Mouse (Mus musculus): ENCODE measurements at regions not wholly inside any gene's neighbourhood (a gene's known extent, or its start where the extent isn't known, plus 50 kb on each side); places are given as distances from the start of the nearest gene placed in this dataset.
A peak's percentile ranks its signal among the peaks of the same experiment; 100 is the strongest.

GRCm38 (mm10) chr8:34688396-34689048 is 577.0 kb upstream of the Gm10131 start:
- no peaks in the 10 kb centered on the region for H3K4me1 ChIP-seq (replicated peaks; ENCODE audit: control insufficient read depth, insufficient read depth)
- WGBS: 66% methylated on average over 20 of the region's 20 CpGs
- H3K9me3 ChIP-seq (ENCODE audit: control insufficient read depth, low read length): no peaks in the 10 kb centered on the region
- no peak overlapping the region for H3K4me3 ChIP-seq (ENCODE audit: low read depth, low read length)
- no peaks in the 10 kb centered on the region for H3K36me3 ChIP-seq (ENCODE audit: control insufficient read depth, insufficient read depth, low read length)
- no peaks in the 10 kb centered on the region for H3K27me3 ChIP-seq (ENCODE audit: control insufficient read depth, insufficient read depth, low read length)
- H3K4me2 ChIP-seq (replicated peaks; ENCODE audit: low read depth): no peak overlapping the region
- H3K9ac ChIP-seq (ENCODE audit: low read length): no peak overlapping the region
- no peak overlapping the region for H3K27ac ChIP-seq (replicated peaks)
- ATAC-seq (ENCODE audit: low FRiP score, low TSS enrichment) (peak; percentile 16; the same call in 1 of the 2 replicates), DNase-seq (ENCODE audit: low spot score) (no peak)
- no peak for TF ChIP-seq CTCF (IDR thresholded peaks at IDR 0.05; ENCODE audit: low read depth)
- no peak for TF ChIP-seq EP300 (optimal IDR thresholded peaks at IDR 0.05)

GRCm38 (mm10) chr8:34686371-34686770 is 574.8 kb upstream of the Gm10131 start:
- TF ChIP-seq EP300 (optimal IDR thresholded peaks at IDR 0.05) (no peak), CTCF (IDR thresholded peaks at IDR 0.05; ENCODE audit: low read depth) (no peak)
- no peak for DNase-seq (ENCODE audit: low spot score)
- Histone ChIP-seq H3K4me1 (replicated peaks; ENCODE audit: control insufficient read depth, insufficient read depth) (no peaks in the 10 kb centered on the region), H3K9me3 (ENCODE audit: control insufficient read depth, low read length) (no peaks in the 10 kb centered on the region), H3K27me3 (ENCODE audit: control insufficient read depth, insufficient read depth, low read length) (no peaks in the 10 kb centered on the region), H3K36me3 (ENCODE audit: control insufficient read depth, insufficient read depth, low read length) (no peaks in the 10 kb centered on the region), H3K27ac (replicated peaks) (no peak overlapping the region), H3K4me3 (ENCODE audit: low read depth, low read length) (no peak overlapping the region), H3K9ac (ENCODE audit: low read length) (no peak overlapping the region), H3K4me2 (replicated peaks; ENCODE audit: low read depth) (no peak overlapping the region)
- ATAC-seq (ENCODE audit: low FRiP score, low TSS enrichment): no peak
- 89% methylated on average over 10 of the region's 10 CpGs for WGBS

- Histone ChIP-seq H3K4me1 (replicated peaks; ENCODE audit: control insufficient read depth, insufficient read depth) (0 out of 2 replicates have a peak, but pooled peaks cover 4% of the 10 kb centered on the region), H3K4me3 (ENCODE audit: low read depth, low read length) (no peak overlapping the region), H3K27ac (replicated peaks) (no peak overlapping the region), H3K4me2 (replicated peaks; ENCODE audit: low read depth) (no peak overlapping the region), H3K36me3 (ENCODE audit: control insufficient read depth, insufficient read depth, low read length) (no peaks in the 10 kb centered on the region), H3K9ac (ENCODE audit: low read length) (no peak overlapping the region), H3K9me3 (ENCODE audit: control insufficient read depth, low read length) (no peaks in the 10 kb centered on the region), H3K27me3 (ENCODE audit: control insufficient read depth, insufficient read depth, low read length) (no peaks in the 10 kb centered on the region)
- TF ChIP-seq EP300 (optimal IDR thresholded peaks at IDR 0.05): no peak
- TF ChIP-seq CTCF (IDR thresholded peaks at IDR 0.05; ENCODE audit: low read depth): no peak
- WGBS: 65% methylated on average over 7 of the region's 7 CpGs
- ATAC-seq (ENCODE audit: low FRiP score, low TSS enrichment) (no peak), DNase-seq (ENCODE audit: low spot score) (no peak)
These were observed 573.1 kb upstream of the Gm10131 start for GRCm38 (mm10) chr8:34684683-34685082.

- no peaks in the 10 kb centered on the region for H3K36me3 ChIP-seq (ENCODE audit: control insufficient read depth, insufficient read depth, low read length)
- no peak overlapping the region for H3K4me2 ChIP-seq (replicated peaks; ENCODE audit: low read depth)
- TF ChIP-seq EP300 (optimal IDR thresholded peaks at IDR 0.05) (no peak), CTCF (IDR thresholded peaks at IDR 0.05; ENCODE audit: low read depth) (no peak)
- H3K27ac ChIP-seq (replicated peaks): no peak overlapping the region
- 74% methylated on average over 5 of the region's 5 CpGs for WGBS
- H3K4me3 ChIP-seq (ENCODE audit: low read depth, low read length): no peak overlapping the region
- no peaks in the 10 kb centered on the region for H3K9me3 ChIP-seq (ENCODE audit: control insufficient read depth, low read length)
- H3K4me1 ChIP-seq (replicated peaks; ENCODE audit: control insufficient read depth, insufficient read depth): 0 out of 2 replicates have a peak, but pooled peaks cover 4% of the 10 kb centered on the region
- H3K27me3 ChIP-seq (ENCODE audit: control insufficient read depth, insufficient read depth, low read length): no peaks in the 10 kb centered on the region
- no peak for DNase-seq (ENCODE audit: low spot score)
- no peak overlapping the region for H3K9ac ChIP-seq (ENCODE audit: low read length)
- ATAC-seq (ENCODE audit: low FRiP score, low TSS enrichment): no peak
These were observed 571.6 kb upstream of the Gm10131 start for GRCm38 (mm10) chr8:34683173-34683572.

GRCm38 (mm10) chr8:34682221-34682620 is 570.7 kb upstream of the Gm10131 start:
- Histone ChIP-seq H3K4me2 (replicated peaks; ENCODE audit: low read depth) (no peak overlapping the region), H3K9ac (ENCODE audit: low read length) (no peak overlapping the region), H3K9me3 (ENCODE audit: control insufficient read depth, low read length) (no peaks in the 10 kb centered on the region), H3K27ac (replicated peaks) (no peak overlapping the region), H3K36me3 (ENCODE audit: control insufficient read depth, insufficient read depth, low read length) (no peaks in the 10 kb centered on the region), H3K4me3 (ENCODE audit: low read depth, low read length) (no peak overlapping the region), H3K27me3 (ENCODE audit: control insufficient read depth, insufficient read depth, low read length) (no peaks in the 10 kb centered on the region), H3K4me1 (replicated peaks; ENCODE audit: control insufficient read depth, insufficient read depth) (0 out of 2 replicates have a peak, but pooled peaks cover 4% of the 10 kb centered on the region)
- no peak for ATAC-seq (ENCODE audit: low FRiP score, low TSS enrichment)
- 89% methylated on average over 8 of the region's 8 CpGs for WGBS
- no peak for DNase-seq (ENCODE audit: low spot score)
- no peak for TF ChIP-seq CTCF (IDR thresholded peaks at IDR 0.05; ENCODE audit: low read depth)

GRCm38 (mm10) chr8:34679565-34680291 is 568.2 kb upstream of the Gm10131 start:
- peak overlapping the region; percentile 34 for H3K4me2 ChIP-seq (replicated peaks; ENCODE audit: low read depth)
- no peaks in the 10 kb centered on the region for H3K27me3 ChIP-seq (ENCODE audit: control insufficient read depth, insufficient read depth, low read length)
- H3K9me3 ChIP-seq (ENCODE audit: control insufficient read depth, low read length): no peaks in the 10 kb centered on the region
- DNase-seq (ENCODE audit: low spot score) (peak; percentile 24), ATAC-seq (ENCODE audit: low FRiP score, low TSS enrichment) (no peak)
- TF ChIP-seq EP300 (optimal IDR thresholded peaks at IDR 0.05) (no peak), CTCF (IDR thresholded peaks at IDR 0.05; ENCODE audit: low read depth) (no peak)
- H3K4me3 ChIP-seq (ENCODE audit: low read depth, low read length): no peak overlapping the region
- H3K9ac ChIP-seq (ENCODE audit: low read length): no peak overlapping the region
- 0 out of 2 replicates have a peak, but pooled peaks cover 4% of the 10 kb centered on the region for H3K4me1 ChIP-seq (replicated peaks; ENCODE audit: control insufficient read depth, insufficient read depth)
- WGBS: 28% methylated on average over 14 of the region's 14 CpGs
- no peaks in the 10 kb centered on the region for H3K36me3 ChIP-seq (ENCODE audit: control insufficient read depth, insufficient read depth, low read length)
- H3K27ac ChIP-seq (replicated peaks): no peak overlapping the region

Measured in stomach, postnatal 0 days (tissue).